Mouse (Mus musculus) heart, postnatal 0 days (tissue): ENCODE measurements at regions not wholly inside any gene's neighbourhood (a gene's known extent, or its start where the extent isn't known, plus 50 kb on each side); places are given as distances from the start of the nearest gene placed in this dataset.

Experiments used
- ATAC-seq: fragments of 200-750 bp; cut with Nextera tagmentation; 2 replicates; pipeline ENCODE4 v1.8.0; 2017; ENCODE audit warnings: low read depth, moderate number of reproducible peaks, moderate library complexity; ENCODE audit not compliant: insufficient read depth
- DNase-seq: peaks from one replicate; pipeline ENCODE4 v3.0.0-alpha.2; 2016; ENCODE audit warnings: low spot score
- H3K27ac ChIP-seq: fragments of 300-500 bp; sonication (generic); 2 replicates; pipeline ENCODE4 v1.5.1; 2014; ENCODE audit warnings: low read depth, mild to moderate bottlenecking
- H3K27me3 ChIP-seq: fragments of 300-500 bp; sonication (generic); 2 replicates; pipeline ENCODE4 v1.6.1; 2014; ENCODE audit warnings: low read length, mixed read lengths; ENCODE audit not compliant: control insufficient read depth, insufficient read depth
- H3K36me3 ChIP-seq: fragments of 300-500 bp; sonication (generic); replicated peaks from 2 replicates; pipeline ENCODE4 v1.6.1; 2014; ENCODE audit warnings: low read length, mixed read lengths; ENCODE audit not compliant: control insufficient read depth, insufficient read depth
- H3K4me1 ChIP-seq: fragments of 300-500 bp; sonication (generic); 2 replicates; pipeline ENCODE4 v1.6.1; 2014; ENCODE audit warnings: antibody characterized with exemption; ENCODE audit not compliant: control insufficient read depth, insufficient read depth
- H3K4me2 ChIP-seq: fragments of 300-500 bp; sonication (generic); 2 replicates; pipeline ENCODE4 v1.6.1; 2014; ENCODE audit warnings: low read depth, mild to moderate bottlenecking, low read length, moderate library complexity
- H3K4me3 ChIP-seq: fragments of 300-500 bp; sonication (generic); 2 replicates; pipeline ENCODE4 v1.5.1; 2014; ENCODE audit warnings: low read depth, low read length
- H3K9ac ChIP-seq: fragments of 300-500 bp; sonication (generic); replicated peaks from 2 replicates; pipeline ENCODE4 v1.6.1; 2014; ENCODE audit warnings: low read depth, low read length, mixed read lengths
- H3K9me3 ChIP-seq: fragments of 300-500 bp; sonication (generic); replicated peaks from 2 replicates; pipeline ENCODE4 v1.6.1; 2016; ENCODE audit warnings: low read length; ENCODE audit not compliant: control insufficient read depth
- CTCF ChIP-seq: IDR thresholded peaks from 2 replicates; pipeline ENCODE4 v1.5.1; 2016; ENCODE audit warnings: antibody characterized with exemption, control low read depth, low read depth
- EP300 ChIP-seq: IDR thresholded peaks from 2 replicates; pipeline ENCODE4 v1.6.1; 2016; ENCODE audit warnings: antibody characterized with exemption, low read depth
- WGBS: fragments of 180-500 bp; shearing (Covaris S2); extraction: QIAGEN DNeasy Blood & Tissue Kit; methylation state at CpG from one replicate; pipeline ENCODE4 v1.1.7; 2014; 5-methylcytosine and 5-hydroxymethylcytosine counted together

GRCm38 (mm10) chr19:15583782-15584693, 363.1 kb downstream of the Psat1 start:
- no peak for ATAC-seq
- DNase-seq = no peak
- Histone ChIP-seq H3K36me3 (no peaks in the 10 kb centered on the region), H3K9ac (no peak overlapping the region), H3K4me3 (no peak overlapping the region), H3K4me1 (peaks cover 6% of the 10 kb centered on the region), H3K27ac (no peak overlapping the region), H3K4me2 (no peak overlapping the region), H3K27me3 (no peaks in the 10 kb centered on the region), H3K9me3 (no peaks in the 10 kb centered on the region)
- WGBS = 79% methylated on average over 15 of the region's 15 CpGs
- TF ChIP-seq EP300 (no peak), CTCF (no peak)

GRCm38 (mm10) chr19:15583106-15583781, 363.9 kb downstream of the Psat1 start:
- H3K4me3 ChIP-seq = no peak overlapping the region
- WGBS = 73% methylated on average over 8 of the region's 8 CpGs
- no peak overlapping the region for H3K9ac ChIP-seq
- no peak overlapping the region for H3K4me2 ChIP-seq
- H3K4me1 ChIP-seq = peaks cover 6% of the 10 kb centered on the region
- ATAC-seq = no peak
- H3K9me3 ChIP-seq = no peaks in the 10 kb centered on the region
- no peaks in the 10 kb centered on the region for H3K27me3 ChIP-seq
- no peak overlapping the region for H3K27ac ChIP-seq
- TF ChIP-seq EP300 (no peak), CTCF (no peak)
- no peak for DNase-seq
- no peaks in the 10 kb centered on the region for H3K36me3 ChIP-seq

GRCm38 (mm10) chr19:15571204-15571603, 375.9 kb downstream of the Psat1 start:
- Histone ChIP-seq H3K9ac (no peak overlapping the region), H3K4me2 (no peak overlapping the region), H3K4me3 (no peak overlapping the region), H3K27me3 (no peaks in the 10 kb centered on the region), H3K27ac (no peak overlapping the region), H3K9me3 (no peaks in the 10 kb centered on the region), H3K36me3 (no peaks in the 10 kb centered on the region), H3K4me1 (no peaks in the 10 kb centered on the region)
- DNase-seq = no peak
- no peak for TF ChIP-seq CTCF
- TF ChIP-seq EP300 = no peak
- ATAC-seq = no peak
- 75% methylated on average over 9 of the region's 9 CpGs for WGBS

- no peak overlapping the region for H3K27ac ChIP-seq
- no peak overlapping the region for H3K9ac ChIP-seq
- H3K9me3 ChIP-seq = no peaks in the 10 kb centered on the region
- H3K4me2 ChIP-seq = no peak overlapping the region
- H3K4me3 ChIP-seq = no peak overlapping the region
- DNase-seq (no peak), ATAC-seq (no peak)
- H3K4me1 ChIP-seq = no peaks in the 10 kb centered on the region
- TF ChIP-seq EP300 (no peak), CTCF (no peak)
- WGBS = 80% methylated on average over 5 of the region's 5 CpGs
- H3K27me3 ChIP-seq = no peaks in the 10 kb centered on the region
- no peaks in the 10 kb centered on the region for H3K36me3 ChIP-seq
These were observed 385.6 kb downstream of the Psat1 start for GRCm38 (mm10) chr19:15561511-15561910.

GRCm38 (mm10) chr19:15553953-15554352, 393.2 kb downstream of the Psat1 start:
- Histone ChIP-seq H3K4me1 (no peaks in the 10 kb centered on the region), H3K4me3 (no peak overlapping the region), H3K4me2 (no peak overlapping the region), H3K9ac (no peak overlapping the region), H3K27ac (no peak overlapping the region), H3K9me3 (no peaks in the 10 kb centered on the region), H3K36me3 (no peaks in the 10 kb centered on the region), H3K27me3 (no peaks in the 10 kb centered on the region)
- no peak for DNase-seq
- WGBS = 78% methylated on average over 8 of the region's 8 CpGs
- TF ChIP-seq CTCF = no peak
- no peak for TF ChIP-seq EP300
- no peak for ATAC-seq
